Mouse (Mus musculus): Measurements from ENCODE around the gene Stard9. TPM values are rescaled to one million over a fixed set of nuclear protein-coding genes. Genes with fewer than 3 reads are reported as not detected.

Stard9 gene
- polyA plus RNA-seq, 1 experiment from 2014 or later, result 3.5 TPM

GRCm38 (mm10) chr2:120729775-120730585 is 101.1 kb downstream of the Stard9 start:
- H3K36me3 ChIP-seq (ENCODE audit: control insufficient read depth, insufficient read depth, low read length), result peaks cover 14% of the 10 kb centered on the region
- peak overlapping the region; percentile 97 for H3K9ac ChIP-seq (ENCODE audit: low read depth, low read length)
- H3K27me3 ChIP-seq (ENCODE audit: control insufficient read depth, insufficient read depth, low read depth, low read length), result no peaks in the 10 kb centered on the region
- ATAC-seq, result no peak
- H3K9me3 ChIP-seq (replicated peaks; ENCODE audit: control insufficient read depth, low read length, poor library complexity, severe bottlenecking), result no peaks in the 10 kb centered on the region
- WGBS, result 12% methylated on average over 23 of the region's 23 CpGs
- peak overlapping the region; percentile 94 for H3K4me3 ChIP-seq (ENCODE audit: low read depth, low read length)
- peak overlapping the region; percentile 86; the same call in 1 of the 2 replicates for H3K27ac ChIP-seq (ENCODE audit: low read length)
- H3K4me2 ChIP-seq (ENCODE audit: low read length), result peak overlapping the region; percentile 99
- peaks cover 28% of the 10 kb centered on the region for H3K4me1 ChIP-seq (ENCODE audit: control insufficient read depth, insufficient read depth, low read length)

GRCm38 (mm10) chr2:120730639-120731166 is 101.8 kb downstream of the Stard9 start:
- WGBS, result under 1% methylated on average over 46 of the region's 50 CpGs
- peak overlapping the region; percentile 94 for H3K4me3 ChIP-seq (ENCODE audit: low read depth, low read length)

DNA sequence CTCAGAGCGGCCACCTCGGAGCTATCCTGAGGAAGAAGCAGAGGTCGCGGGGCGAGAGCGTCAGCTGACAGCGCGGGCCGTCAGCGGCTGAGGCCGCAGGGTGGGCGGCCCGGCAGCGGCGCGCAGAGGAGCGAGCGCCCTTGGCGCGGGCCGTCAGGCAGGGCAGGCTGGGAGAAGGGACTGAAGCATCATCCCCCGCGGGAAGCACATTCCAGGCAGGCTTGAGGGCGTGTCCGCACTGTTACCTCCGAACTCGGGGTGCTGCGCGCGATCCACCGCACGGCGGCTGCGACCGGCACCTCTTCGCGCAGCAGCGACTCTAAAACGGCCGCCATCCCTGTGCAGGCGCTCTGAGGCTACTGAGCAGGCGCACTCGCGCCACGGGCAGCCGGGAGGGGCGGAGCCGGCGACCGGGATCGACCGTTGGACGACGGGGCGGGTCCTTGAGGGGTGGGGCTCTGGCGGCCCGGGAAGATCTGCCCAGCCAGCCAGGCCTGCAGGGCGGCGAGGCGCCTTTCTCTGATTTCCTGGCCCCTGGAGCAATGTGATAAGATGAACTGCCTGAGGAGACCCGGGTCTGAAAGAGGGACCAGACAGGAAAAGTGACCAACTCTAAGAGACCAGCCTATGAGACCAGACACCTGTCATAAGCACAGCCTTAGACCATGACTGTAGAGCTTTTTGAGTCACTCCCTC is 102.4 kb downstream of the Stard9 start:
- peak; percentile 98 for ATAC-seq
- Histone ChIP-seq H3K27me3 (ENCODE audit: control insufficient read depth, insufficient read depth, low read depth, low read length) (no peaks in the 10 kb centered on the region), H3K9ac (ENCODE audit: low read depth, low read length) (peak overlapping the region; percentile 97), H3K27ac (ENCODE audit: low read length) (peak overlapping the region; percentile 86), H3K4me2 (ENCODE audit: low read length) (peak overlapping the region; percentile 99), H3K36me3 (ENCODE audit: control insufficient read depth, insufficient read depth, low read length) (0 out of 2 replicates have a peak, but pooled peaks cover 2% of the 10 kb centered on the region), H3K9me3 (replicated peaks; ENCODE audit: control insufficient read depth, low read length, poor library complexity, severe bottlenecking) (no peaks in the 10 kb centered on the region), H3K4me3 (ENCODE audit: low read depth, low read length) (peak overlapping the region; percentile 94), H3K4me1 (ENCODE audit: control insufficient read depth, insufficient read depth, low read length) (peaks cover 28% of the 10 kb centered on the region)
- WGBS, result under 1% methylated on average over 46 of the region's 61 CpGs

More at GRCm38 (mm10) chr2:120730639-120731166, 101.8 kb downstream of the Stard9 start:
- peak overlapping the region; percentile 99 for H3K4me2 ChIP-seq (ENCODE audit: low read length)
- peak; percentile 47 for ATAC-seq
- peaks cover 28% of the 10 kb centered on the region for H3K4me1 ChIP-seq (ENCODE audit: control insufficient read depth, insufficient read depth, low read length)
- H3K9me3 ChIP-seq (replicated peaks; ENCODE audit: control insufficient read depth, low read length, poor library complexity, severe bottlenecking), result no peaks in the 10 kb centered on the region
- peak overlapping the region; percentile 86 for H3K27ac ChIP-seq (ENCODE audit: low read length)
- peak overlapping the region; percentile 97 for H3K9ac ChIP-seq (ENCODE audit: low read depth, low read length)
- H3K36me3 ChIP-seq (ENCODE audit: control insufficient read depth, insufficient read depth, low read length), result peaks cover 6% of the 10 kb centered on the region; the same call in 1 of the 2 replicates
- no peaks in the 10 kb centered on the region for H3K27me3 ChIP-seq (ENCODE audit: control insufficient read depth, insufficient read depth, low read depth, low read length)

- no peaks in the 10 kb centered on the region for H3K27me3 ChIP-seq (ENCODE audit: control insufficient read depth, insufficient read depth, low read depth, low read length)
- WGBS, result 25% methylated on average over 7 of the region's 7 CpGs
Measured at GRCm38 (mm10) chr2:120731877-120732530, 103.1 kb downstream of the Stard9 start.

DNA sequence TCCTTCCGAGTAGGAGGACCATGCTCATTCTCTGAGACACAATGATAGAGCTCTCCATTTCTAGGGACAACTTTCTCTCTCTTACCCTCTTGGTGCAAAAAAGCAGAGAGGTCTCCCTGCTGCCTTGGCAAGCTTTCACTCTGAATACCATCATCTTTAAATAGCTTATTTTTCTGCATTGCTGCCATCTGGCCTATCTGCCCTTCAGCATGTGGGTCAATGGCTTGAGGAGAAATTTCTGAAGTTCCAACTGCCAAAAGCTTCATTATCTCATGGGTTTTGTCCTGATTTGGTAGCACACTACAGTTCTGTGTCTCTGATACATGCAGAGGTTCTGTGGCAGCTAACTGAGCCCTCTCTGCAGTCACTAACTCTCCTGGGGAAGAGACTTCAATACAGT is 116.6 kb downstream of the Stard9 start:
- Histone ChIP-seq H3K4me1 (ENCODE audit: control insufficient read depth, insufficient read depth, low read length) (no peaks in the 10 kb centered on the region), H3K4me2 (ENCODE audit: low read length) (no peak overlapping the region), H3K9ac (ENCODE audit: low read depth, low read length) (no peak overlapping the region), H3K27ac (ENCODE audit: low read length) (no peak overlapping the region), H3K27me3 (ENCODE audit: control insufficient read depth, insufficient read depth, low read depth, low read length) (no peaks in the 10 kb centered on the region), H3K4me3 (ENCODE audit: low read depth, low read length) (no peak overlapping the region), H3K9me3 (replicated peaks; ENCODE audit: control insufficient read depth, low read length, poor library complexity, severe bottlenecking) (no peaks in the 10 kb centered on the region), H3K36me3 (ENCODE audit: control insufficient read depth, insufficient read depth, low read length) (peaks cover 32% of the 10 kb centered on the region)
- WGBS, result 100% methylated on average over 1 of the region's 1 CpGs
- ATAC-seq, result no peak

More at GRCm38 (mm10) chr2:120731877-120732530, 103.1 kb downstream of the Stard9 start:
- peak overlapping the region; percentile 99 for H3K4me2 ChIP-seq (ENCODE audit: low read length)
- peaks cover 28% of the 10 kb centered on the region for H3K4me1 ChIP-seq (ENCODE audit: control insufficient read depth, insufficient read depth, low read length)
- peak overlapping the region; percentile 51 for H3K9ac ChIP-seq (ENCODE audit: low read depth, low read length)
- peak overlapping the region; percentile 94 for H3K4me3 ChIP-seq (ENCODE audit: low read depth, low read length)
- H3K36me3 ChIP-seq (ENCODE audit: control insufficient read depth, insufficient read depth, low read length), result no peaks in the 10 kb centered on the region
- H3K9me3 ChIP-seq (replicated peaks; ENCODE audit: control insufficient read depth, low read length, poor library complexity, severe bottlenecking), result no peaks in the 10 kb centered on the region
- ATAC-seq, result no peak; the same call in 1 of the 2 replicates
- H3K27ac ChIP-seq (ENCODE audit: low read length), result peak overlapping the region; percentile 86

- H3K36me3 ChIP-seq (ENCODE audit: control insufficient read depth, insufficient read depth, low read length), result peaks cover 31% of the 10 kb centered on the region
- 95% methylated on average over 2 of the region's 2 CpGs for WGBS
- H3K4me1 ChIP-seq (ENCODE audit: control insufficient read depth, insufficient read depth, low read length), result no peaks in the 10 kb centered on the region
Measured at GRCm38 (mm10) chr2:120748041-120748440, 119.1 kb downstream of the Stard9 start.

DNA sequence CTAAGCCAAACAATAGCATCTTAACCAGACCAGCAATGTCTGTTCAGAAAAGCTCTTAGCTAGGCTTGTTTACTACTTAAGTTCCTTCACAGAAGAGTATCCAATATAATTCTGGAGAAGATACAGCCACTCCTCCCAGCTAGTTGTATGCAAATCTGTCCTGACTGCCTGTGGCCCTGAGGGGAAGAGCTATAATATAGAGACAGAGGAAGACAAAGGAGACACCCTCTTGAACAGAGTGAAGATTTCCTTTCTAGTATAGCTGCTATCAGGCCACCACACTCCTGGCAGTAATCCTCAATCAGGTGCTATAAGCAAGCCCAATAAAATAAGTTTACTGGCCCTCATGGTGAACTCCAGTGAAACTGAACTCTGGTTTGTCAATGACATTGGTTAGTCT is 133.0 kb downstream of the Stard9 start:
- Histone ChIP-seq H3K4me1 (ENCODE audit: control insufficient read depth, insufficient read depth, low read length) (no peaks in the 10 kb centered on the region), H3K36me3 (ENCODE audit: control insufficient read depth, insufficient read depth, low read length) (peaks cover 12% of the 10 kb centered on the region; the same call in 1 of the 2 replicates), H3K27me3 (ENCODE audit: control insufficient read depth, insufficient read depth, low read depth, low read length) (no peaks in the 10 kb centered on the region), H3K4me3 (ENCODE audit: low read depth, low read length) (no peak overlapping the region), H3K4me2 (ENCODE audit: low read length) (no peak overlapping the region), H3K9ac (ENCODE audit: low read depth, low read length) (no peak overlapping the region), H3K27ac (ENCODE audit: low read length) (no peak overlapping the region), H3K9me3 (replicated peaks; ENCODE audit: control insufficient read depth, low read length, poor library complexity, severe bottlenecking) (no peaks in the 10 kb centered on the region)
- no peak for ATAC-seq

More at GRCm38 (mm10) chr2:120748041-120748440, 119.1 kb downstream of the Stard9 start:
- Histone ChIP-seq H3K9me3 (replicated peaks; ENCODE audit: control insufficient read depth, low read length, poor library complexity, severe bottlenecking) (no peaks in the 10 kb centered on the region), H3K4me2 (ENCODE audit: low read length) (no peak overlapping the region), H3K4me3 (ENCODE audit: low read depth, low read length) (no peak overlapping the region), H3K9ac (ENCODE audit: low read depth, low read length) (no peak overlapping the region), H3K27me3 (ENCODE audit: control insufficient read depth, insufficient read depth, low read depth, low read length) (no peaks in the 10 kb centered on the region), H3K27ac (ENCODE audit: low read length) (no peak overlapping the region)
- no peak for ATAC-seq

DNA sequence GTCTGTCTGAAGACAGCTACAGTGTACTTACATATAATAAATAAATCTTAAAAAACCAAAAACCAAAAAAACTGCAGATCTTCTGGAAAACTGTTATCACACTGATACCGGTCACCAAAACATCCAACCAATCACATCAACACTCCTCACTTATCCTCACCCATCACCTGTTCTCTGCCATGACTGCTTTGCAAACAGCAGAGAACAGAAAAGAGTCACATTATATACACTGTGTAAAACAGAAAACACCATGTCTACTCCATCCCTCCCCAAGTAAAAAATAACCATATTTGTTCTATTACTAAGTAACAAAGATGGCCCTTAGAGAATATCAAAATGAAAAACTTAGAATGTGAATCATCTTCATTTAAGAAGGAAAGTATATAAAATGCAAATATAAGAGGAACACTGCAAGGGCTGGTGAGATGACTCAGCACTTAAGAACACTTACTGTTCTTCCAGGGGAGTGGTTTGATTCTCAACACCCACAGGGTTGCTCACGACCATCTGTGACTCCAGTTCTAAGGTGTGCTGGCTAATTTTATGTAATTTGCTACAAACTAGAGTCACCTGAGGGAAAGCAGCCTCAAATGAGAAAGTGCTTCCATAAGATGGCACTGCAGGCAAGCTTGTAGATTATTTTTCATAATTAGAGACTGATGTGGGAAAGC is 141.5 kb downstream of the Stard9 start:
- no peak overlapping the region for H3K4me2 ChIP-seq (ENCODE audit: low read length)
- peaks cover 7% of the 10 kb centered on the region; the same call in 1 of the 2 replicates for H3K36me3 ChIP-seq (ENCODE audit: control insufficient read depth, insufficient read depth, low read length)
- no peak overlapping the region for H3K27ac ChIP-seq (ENCODE audit: low read length)
- H3K27me3 ChIP-seq (ENCODE audit: control insufficient read depth, insufficient read depth, low read depth, low read length), result no peaks in the 10 kb centered on the region
- no peak for ATAC-seq
- no peak overlapping the region for H3K9ac ChIP-seq (ENCODE audit: low read depth, low read length)
- no peak overlapping the region for H3K4me3 ChIP-seq (ENCODE audit: low read depth, low read length)
- no peaks in the 10 kb centered on the region for H3K4me1 ChIP-seq (ENCODE audit: control insufficient read depth, insufficient read depth, low read length)
- no peaks in the 10 kb centered on the region for H3K9me3 ChIP-seq (replicated peaks; ENCODE audit: control insufficient read depth, low read length, poor library complexity, severe bottlenecking)
- 96% methylated on average over 2 of the region's 2 CpGs for WGBS
